Mouse (Mus musculus) kidney, adult 11 months (tissue): Measurements from ENCODE around the gene Atxn1.
A peak's percentile ranks its signal among the peaks of the same experiment; 100 is the strongest.

ENCODE experiments used
- DNase-seq: peaks from one replicate; pipeline ENCODE4 v3.0.0; 2022

Gene Atxn1

DNA sequence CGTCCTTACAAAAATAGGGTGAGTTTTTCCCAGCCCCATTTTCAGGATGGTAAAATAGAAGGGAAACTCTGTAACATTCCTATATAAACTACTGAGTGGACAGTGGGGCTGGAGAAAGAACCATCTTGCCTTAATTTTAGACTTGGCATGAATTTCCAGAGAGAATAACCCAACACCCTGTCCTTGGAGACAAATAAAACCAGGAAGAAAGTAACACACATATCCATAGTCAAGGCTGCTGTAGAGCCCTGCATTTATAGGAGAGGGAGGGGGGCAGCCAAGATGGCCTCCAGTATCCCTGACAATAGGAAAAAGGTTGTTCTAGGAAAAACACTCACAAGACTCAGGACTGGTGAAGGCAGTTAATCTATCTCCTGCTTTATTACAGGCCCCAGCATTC is 210.3 kb downstream of the Atxn1 start:
- no peak for DNase-seq

- DNase-seq: no peak
These were observed 212.3 kb downstream of the Atxn1 start for GRCm38 (mm10) chr13:45752498-45752897.

DNA sequence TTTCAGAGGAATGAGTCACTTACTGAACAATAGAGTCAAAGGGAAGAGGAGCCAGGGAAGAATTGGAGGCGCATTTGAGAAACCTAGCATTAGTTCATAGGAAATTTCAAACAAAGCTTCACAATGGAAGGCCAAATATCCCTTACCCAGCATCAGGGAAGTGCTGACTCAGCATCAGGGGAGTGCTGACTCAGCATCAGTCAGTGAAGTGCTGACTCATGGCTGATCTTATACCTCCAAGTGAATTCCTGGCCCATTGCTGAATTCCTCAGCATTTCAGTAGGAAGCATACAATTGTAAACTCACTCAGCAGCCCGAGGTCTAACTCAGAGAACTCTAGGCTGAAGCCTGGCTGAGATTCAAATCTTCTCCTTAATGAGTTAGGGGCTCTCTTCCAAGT is 213.6 kb downstream of the Atxn1 start:
- no peak for DNase-seq

DNA sequence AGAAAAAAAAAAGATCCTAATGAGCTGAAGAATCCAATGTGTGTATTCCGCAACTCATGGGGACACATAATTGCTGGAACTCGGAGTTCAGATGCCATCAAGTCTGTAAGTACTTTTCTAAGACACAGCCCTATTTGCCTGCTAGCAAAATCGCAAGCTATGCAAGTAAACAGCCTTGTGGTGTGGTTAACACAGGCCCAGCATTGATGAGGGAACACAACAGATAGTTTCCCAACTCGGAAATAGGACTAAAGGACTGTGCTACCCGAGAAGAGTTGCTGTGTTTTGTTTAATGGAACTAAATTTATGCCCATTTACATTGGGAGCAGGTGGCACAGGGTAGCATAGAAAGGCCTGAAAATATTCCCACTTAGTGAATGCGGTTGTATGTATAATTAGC is 214.2 kb downstream of the Atxn1 start:
- DNase-seq: no peak

GRCm38 (mm10) chr13:45749937-45750336 is 214.9 kb downstream of the Atxn1 start:
- DNase-seq: peak; percentile 16

DNA sequence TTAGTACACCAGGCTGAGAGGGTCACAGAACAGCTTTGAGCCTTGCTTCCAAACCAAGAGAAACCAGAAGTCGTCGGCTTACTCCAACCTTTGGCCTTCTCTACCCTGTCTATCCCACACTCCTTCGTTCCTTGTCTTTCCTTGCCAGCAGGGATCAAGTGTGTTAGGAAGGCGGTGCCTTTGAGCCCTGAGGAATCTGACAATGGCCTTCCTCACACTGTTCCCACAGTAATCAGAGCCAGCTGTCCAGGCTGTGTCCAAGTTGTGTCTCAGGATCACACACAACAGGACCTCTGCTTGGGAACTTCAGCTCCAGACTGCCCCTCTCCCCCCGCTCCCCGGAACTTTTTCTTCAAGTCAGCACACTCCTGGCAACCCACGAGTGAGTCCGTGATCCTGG is 215.6 kb downstream of the Atxn1 start:
- DNase-seq: peak; percentile 19

- no peak for DNase-seq
These were observed 216.1 kb downstream of the Atxn1 start for GRCm38 (mm10) chr13:45748691-45749090.

DNA sequence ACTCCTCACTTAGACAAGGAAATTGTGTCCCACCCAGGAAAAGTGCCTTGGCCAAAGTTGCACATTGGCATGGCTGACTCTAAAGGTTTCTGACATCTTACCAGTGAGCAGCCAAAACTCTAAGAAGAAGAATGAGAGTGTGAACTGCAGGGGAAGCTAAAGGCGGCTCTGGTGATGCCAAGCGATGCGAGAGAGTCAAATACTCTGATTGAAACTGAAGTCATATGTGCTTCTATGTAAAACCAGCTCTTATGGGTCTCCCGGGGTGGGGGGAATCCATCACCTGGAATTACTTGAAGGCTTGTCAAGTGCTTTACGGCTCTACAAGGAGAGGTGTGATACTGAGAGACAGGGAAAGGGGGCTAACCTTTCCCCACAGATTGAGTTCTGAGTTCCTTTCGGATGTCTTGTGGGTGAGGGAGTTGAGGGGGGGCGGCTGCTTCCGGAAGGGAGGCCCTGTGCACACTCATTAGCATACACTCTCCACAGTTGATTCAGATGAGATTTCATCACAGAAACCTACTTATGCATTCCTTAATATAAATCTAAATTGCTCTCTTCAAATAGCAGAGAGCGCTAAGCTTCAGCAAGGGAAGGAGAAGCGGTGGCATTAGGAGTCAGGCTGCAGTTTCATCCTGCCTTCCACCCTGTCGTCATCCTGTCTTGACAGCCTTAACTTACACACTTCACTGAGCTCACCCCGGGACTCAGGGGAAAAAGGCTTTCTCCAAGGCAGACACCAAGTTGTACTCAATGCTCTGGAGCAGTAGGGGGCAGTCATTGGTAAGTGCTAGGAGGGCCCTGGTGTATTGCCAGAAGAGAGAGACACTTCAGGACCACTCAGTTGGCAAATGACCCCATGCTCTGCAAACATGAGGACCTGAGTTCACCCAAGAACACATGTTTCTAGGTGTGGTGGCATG is 218.7 kb downstream of the Atxn1 start:
- no peak for DNase-seq

DNA sequence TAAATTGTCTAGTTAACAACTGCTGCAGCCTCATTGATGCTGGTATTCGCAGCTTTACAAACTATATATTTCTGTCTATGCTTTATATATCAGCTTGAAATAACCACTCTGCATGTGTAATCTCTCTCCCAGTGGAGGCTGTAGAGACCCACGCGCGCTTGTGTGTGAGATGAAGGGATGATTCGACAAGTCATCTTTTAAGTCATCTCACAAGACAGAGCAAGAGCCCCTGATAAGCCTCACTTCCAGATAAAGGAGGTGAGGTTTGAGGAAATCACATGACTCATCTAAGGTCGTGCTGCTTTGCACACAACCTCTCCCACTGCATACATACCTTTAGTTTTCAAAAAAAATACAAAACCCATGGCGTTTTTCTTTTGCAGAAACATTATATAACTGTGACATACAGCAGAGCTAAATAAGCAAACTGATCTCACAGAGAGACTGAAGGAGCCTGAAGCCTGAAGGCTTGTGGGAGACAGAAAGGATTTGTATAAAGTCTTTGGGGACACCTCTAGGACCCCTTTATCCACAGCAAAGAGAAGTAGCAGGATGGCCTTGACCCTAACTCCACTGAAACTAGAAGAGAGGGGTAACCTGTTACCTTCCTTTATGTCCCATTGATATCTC is 219.9 kb downstream of the Atxn1 start:
- DNase-seq: no peak

DNA sequence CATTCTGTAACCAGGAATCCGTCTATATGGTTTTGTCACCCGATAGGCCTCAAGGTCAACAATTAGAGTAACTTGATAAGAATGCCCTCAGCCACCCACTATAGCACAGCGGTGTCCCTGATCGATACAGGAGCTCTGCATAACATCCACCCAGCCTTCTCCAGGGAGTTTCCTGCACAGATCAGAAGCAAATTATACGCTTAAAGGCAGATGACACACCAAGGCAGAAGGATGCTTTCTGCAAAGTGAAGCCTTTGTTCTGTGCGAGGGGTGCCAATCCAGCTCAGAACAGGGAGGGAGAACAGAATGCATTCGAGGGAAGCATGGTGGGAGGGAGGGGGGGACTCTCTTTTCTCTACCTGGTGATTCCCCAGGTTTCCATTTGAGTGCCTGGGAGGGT is 221.0 kb downstream of the Atxn1 start:
- DNase-seq: no peak

GRCm38 (mm10) chr13:45740369-45740768 is 224.4 kb downstream of the Atxn1 start:
- DNase-seq: no peak

GRCm38 (mm10) chr13:45736241-45736640 is 228.6 kb downstream of the Atxn1 start:
- DNase-seq: no peak

DNA sequence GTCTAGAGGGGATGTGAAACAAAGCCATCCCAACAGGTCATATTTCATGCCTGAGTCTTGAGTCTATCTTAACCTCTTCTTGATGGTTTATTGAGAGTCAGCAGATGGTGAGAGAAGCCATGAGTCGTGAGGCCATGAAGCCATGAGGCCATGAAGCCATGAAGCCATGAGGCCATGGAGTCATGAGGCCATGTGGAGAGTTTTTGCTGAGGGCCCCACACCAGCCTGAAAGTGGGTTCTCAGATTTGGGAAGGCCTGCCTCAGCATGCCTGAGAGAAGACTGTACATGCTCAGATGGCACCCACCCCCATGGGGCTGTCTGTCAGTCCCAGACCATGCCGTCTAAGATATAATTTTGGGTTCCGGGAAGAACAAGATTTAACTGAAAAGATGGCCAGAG is 229.0 kb downstream of the Atxn1 start:
- DNase-seq: no peak

- DNase-seq: no peak
These were observed 230.3 kb downstream of the Atxn1 start for GRCm38 (mm10) chr13:45734531-45734930.

- no peak for DNase-seq
These were observed 232.2 kb downstream of the Atxn1 start for GRCm38 (mm10) chr13:45732590-45732989.

DNA sequence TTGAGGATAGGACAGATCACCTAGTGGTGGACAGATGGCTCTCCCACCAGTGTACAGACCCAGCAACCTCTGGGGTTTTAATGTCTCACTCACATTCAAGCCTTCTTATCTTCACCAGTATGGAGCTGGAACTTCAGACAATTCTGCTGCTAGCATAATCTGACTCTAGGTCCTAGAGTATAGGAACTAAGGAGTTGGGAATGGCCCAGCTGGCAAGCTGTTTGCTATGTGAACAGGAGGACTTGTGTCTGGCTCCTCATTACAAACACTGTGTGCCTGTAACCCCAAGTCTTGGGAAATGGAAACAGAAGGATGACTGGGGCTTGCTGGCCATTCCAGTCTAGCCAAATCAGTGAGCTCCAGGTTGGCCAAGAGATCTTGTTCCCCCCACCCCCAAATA is 237.9 kb downstream of the Atxn1 start:
- DNase-seq: no peak

DNA sequence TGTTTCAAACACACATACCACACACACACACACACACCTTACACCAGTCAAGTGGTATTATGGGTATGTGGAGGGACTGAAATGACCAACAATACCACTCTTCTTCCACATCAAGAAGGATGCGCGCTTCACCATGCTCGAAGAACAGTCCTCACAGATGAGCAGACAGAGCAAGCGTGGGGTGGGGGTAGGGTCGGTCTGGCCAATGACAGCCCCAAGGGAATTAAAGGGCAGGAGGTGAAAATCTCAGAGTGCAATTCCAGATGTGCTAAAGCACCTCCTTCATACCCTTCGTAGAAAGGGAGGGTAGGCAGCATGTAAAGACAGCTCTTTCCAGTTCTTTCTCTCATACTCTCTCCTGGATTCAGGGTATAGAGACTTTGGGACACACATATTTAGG is 238.6 kb downstream of the Atxn1 start:
- DNase-seq: no peak

GRCm38 (mm10) chr13:45724507-45725259 is 240.1 kb downstream of the Atxn1 start:
- DNase-seq: no peak

- no peak for DNase-seq
These were observed 241.9 kb downstream of the Atxn1 start for GRCm38 (mm10) chr13:45722885-45723284.

GRCm38 (mm10) chr13:45721621-45722020 is 243.2 kb downstream of the Atxn1 start:
- peak; percentile 66 for DNase-seq

GRCm38 (mm10) chr13:45718850-45719249 is 246.0 kb downstream of the Atxn1 start:
- DNase-seq: no peak

- DNase-seq: no peak
These were observed 249.1 kb downstream of the Atxn1 start for GRCm38 (mm10) chr13:45715583-45716180.

DNA sequence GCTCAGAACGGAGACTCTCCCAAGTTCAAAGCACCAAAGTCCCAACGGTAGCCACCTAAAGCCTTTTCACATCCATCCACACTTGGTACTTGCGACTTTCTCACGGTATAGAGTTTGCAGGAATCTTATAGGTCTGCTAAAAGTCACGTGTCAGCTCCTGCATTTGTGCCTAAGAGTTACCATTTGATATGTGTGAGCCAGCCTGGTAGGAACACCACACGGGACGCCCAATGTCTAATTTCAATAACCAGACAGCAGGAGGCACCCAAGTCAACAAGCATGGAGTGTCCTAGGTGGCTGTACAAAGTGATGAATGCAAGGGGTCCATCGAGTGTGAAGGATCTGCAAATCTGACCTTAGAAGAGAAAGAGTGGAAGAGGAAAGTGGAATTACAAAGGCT is 254.8 kb downstream of the Atxn1 start:
- DNase-seq: no peak
